Mouse (Mus musculus): ENCODE data around the gene Mcl1. TPM values are rescaled to one million over a fixed set of nuclear protein-coding genes. Genes with fewer than 3 reads are reported as not detected.
"Not testable (repeated sequence)": the region's sequence is repeated elsewhere in the genome, so short reads cannot be mapped to it uniquely, and the experiment has no call there.

Gene Mcl1
- polyA plus RNA-seq, 1 experiment from 2014 or later, result 54.1 TPM

DNA sequence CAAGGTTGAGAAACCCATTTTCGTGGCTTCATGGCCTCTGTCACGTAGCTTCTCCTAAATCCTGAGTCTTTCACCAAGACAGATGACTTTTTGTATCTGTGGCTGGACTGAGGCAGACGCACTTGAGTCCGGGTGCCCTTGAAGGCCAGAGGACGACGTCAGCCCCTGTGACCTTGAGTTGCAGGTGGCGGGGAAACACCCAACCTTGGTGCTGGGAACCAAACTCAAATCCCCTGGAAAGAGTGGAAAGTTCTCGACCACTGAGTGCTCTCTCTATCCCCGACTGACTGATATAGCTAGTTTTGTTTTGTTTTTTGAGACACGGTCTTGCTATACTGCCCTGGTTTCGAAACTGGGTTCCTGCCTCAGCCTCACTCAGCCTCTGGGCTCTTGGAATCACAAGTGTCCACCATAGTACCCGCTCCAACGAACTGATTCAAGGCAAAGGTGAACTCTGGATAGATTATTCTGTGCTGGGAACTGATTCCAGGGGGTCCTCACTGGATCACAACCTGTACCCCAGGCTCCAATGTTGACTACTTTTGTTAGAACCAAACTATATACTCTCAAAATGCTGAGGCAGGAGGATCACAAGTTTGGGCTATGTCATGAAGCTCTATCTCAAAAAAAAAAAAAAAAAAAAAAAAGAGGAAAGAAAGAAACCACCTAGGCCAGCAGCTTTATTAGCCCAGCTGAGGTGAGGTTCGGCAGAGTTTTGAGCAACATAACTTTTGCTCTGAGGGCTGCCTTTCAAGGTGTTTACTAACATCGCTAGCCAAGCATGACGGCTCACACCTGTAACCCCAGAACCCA lies 7.0 kb upstream of the Mcl1 start:
- ATAC-seq (ENCODE audit: insufficient read depth, low FRiP score, low read depth), result no peak
- no peaks in the 10 kb centered on the region for H3K27me3 ChIP-seq (replicated peaks)
- no peaks in the 10 kb centered on the region for H3K36me3 ChIP-seq
- H3K27ac ChIP-seq, result peak overlapping the region; percentile 73; the same call in 1 of the 2 replicates
- WGBS, result 79% methylated on average over 16 of the region's 16 CpGs
- peaks cover 11% of the 10 kb centered on the region for H3K4me1 ChIP-seq
- no peak overlapping the region for H3K9ac ChIP-seq
- H3K4me3 ChIP-seq (replicated peaks), result no peak overlapping the region
- H3K9me3 ChIP-seq, result no peaks in the 10 kb centered on the region
- no peak overlapping the region for H3K4me2 ChIP-seq

DNA sequence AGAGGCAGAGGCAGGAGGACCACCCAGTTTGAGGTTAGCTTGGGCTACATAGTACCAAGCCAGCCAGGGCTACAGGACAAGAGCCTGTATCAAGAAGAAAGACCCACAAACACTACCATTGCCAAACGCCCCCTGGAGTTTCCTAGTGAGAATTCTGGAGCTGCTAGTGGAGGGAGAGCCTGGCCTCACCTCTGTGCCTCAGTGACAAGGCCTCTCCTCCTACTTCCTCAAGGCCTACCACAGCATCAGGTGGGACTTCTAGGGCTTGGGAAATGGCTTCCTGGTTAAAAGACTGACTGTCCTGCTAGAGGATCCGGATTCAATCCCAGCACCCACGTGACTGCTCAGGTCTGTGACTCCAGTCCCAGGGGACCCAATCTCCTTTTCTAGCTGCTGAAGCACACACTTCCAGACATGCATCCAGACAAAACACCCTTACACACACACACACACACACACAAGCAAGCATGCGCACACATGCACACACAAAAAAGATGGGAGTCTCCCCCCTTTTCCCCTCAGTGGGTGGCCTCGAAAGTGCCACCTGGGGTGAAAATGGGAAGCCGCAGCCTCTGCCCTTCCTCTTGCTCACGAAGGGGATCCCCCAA lies 6.3 kb upstream of the Mcl1 start:
- Histone ChIP-seq H3K4me3 (replicated peaks) (no peak overlapping the region), H3K9me3 (no peaks in the 10 kb centered on the region), H3K4me2 (no peak overlapping the region), H3K27me3 (replicated peaks) (no peaks in the 10 kb centered on the region), H3K27ac (no peak overlapping the region; the same call in 1 of the 2 replicates), H3K4me1 (peaks cover 11% of the 10 kb centered on the region), H3K36me3 (no peaks in the 10 kb centered on the region), H3K9ac (no peak overlapping the region)
- no peak for ATAC-seq (ENCODE audit: insufficient read depth, low FRiP score, low read depth)
- 63% methylated on average over 7 of the region's 7 CpGs for WGBS

DNA sequence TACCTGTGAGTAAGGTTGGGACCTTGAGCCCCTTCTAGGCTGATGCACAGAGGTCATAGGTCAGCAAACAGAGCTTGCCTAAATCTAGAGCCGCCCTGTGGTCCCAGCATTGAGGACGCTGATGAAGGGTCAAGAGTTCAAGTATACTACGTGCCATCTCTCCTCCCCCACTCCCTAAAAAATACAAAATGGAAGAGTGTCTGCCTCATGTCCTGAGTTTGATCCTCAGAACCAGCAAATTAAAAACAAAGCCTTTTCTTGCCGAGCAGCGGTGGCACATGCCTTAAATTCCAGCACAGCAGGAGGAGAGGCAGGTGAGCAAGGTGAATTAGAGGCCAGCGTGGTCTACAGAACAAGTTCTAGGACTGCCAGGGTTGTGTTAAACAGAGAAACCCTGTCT lies 5.7 kb upstream of the Mcl1 start:
- no peaks in the 10 kb centered on the region for H3K36me3 ChIP-seq
- ATAC-seq (ENCODE audit: insufficient read depth, low FRiP score, low read depth), result no peak
- H3K27ac ChIP-seq, result no peak overlapping the region
- no peaks in the 10 kb centered on the region for H3K27me3 ChIP-seq (replicated peaks)
- no peak overlapping the region for H3K4me3 ChIP-seq (replicated peaks)
- no peaks in the 10 kb centered on the region for H3K9me3 ChIP-seq
- H3K4me1 ChIP-seq, result peaks cover 11% of the 10 kb centered on the region
- no peak overlapping the region for H3K4me2 ChIP-seq
- 35% methylated on average over 6 of the region's 6 CpGs for WGBS
- H3K9ac ChIP-seq, result no peak overlapping the region

- no peak overlapping the region; the same call in 1 of the 2 replicates for H3K9ac ChIP-seq
- H3K9me3 ChIP-seq, result no peaks in the 10 kb centered on the region
- H3K27ac ChIP-seq, result peak overlapping the region; percentile 61
- H3K36me3 ChIP-seq, result no peaks in the 10 kb centered on the region
- WGBS, result 10% methylated on average over 11 of the region's 11 CpGs
- no peak; the same call in 1 of the 2 replicates for ATAC-seq (ENCODE audit: insufficient read depth, low FRiP score, low read depth)
- peak overlapping the region; percentile 19 for H3K4me2 ChIP-seq
- H3K27me3 ChIP-seq (replicated peaks), result no peaks in the 10 kb centered on the region
- H3K4me1 ChIP-seq, result peaks cover 11% of the 10 kb centered on the region
- no peak overlapping the region for H3K4me3 ChIP-seq (replicated peaks)
Observed at GRCm38 (mm10) chr3:95653473-95654034, 5.0 kb upstream of the Mcl1 start.

- H3K9me3 ChIP-seq; H3K4me2 ChIP-seq; H3K9ac ChIP-seq; H3K4me3 ChIP-seq (replicated peaks); H3K36me3 ChIP-seq; H3K27me3 ChIP-seq (replicated peaks); H3K27ac ChIP-seq; ATAC-seq (ENCODE audit: insufficient read depth, low FRiP score, low read depth): not testable (repeated sequence)
- peaks cover 11% of the 10 kb centered on the region for H3K4me1 ChIP-seq
- WGBS, result 93% methylated on average over 3 of the region's 3 CpGs
Observed at GRCm38 (mm10) chr3:95654371-95654770, 4.2 kb upstream of the Mcl1 start.

DNA sequence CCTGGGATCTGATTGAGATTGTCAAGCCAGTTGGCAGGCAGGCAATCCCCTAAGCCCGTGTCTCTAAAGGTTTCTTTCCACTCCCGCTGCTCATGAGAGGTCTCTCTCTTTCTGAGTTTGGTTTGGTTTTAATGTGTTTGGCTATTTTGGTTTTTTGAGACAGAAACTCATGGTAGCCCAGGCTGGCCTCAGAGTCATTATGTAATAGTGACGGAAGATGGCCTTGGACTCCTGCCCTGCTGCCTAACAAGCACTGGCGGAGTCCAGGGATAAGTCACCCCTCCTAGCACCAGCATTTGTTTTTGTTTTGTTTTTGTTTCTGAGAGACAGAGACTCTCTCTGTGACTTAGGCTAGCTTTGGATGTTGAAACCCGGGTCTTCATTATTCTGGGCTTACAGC lies 3.2 kb upstream of the Mcl1 start:
- no peak overlapping the region for H3K9ac ChIP-seq
- H3K4me2 ChIP-seq, result no peak overlapping the region
- H3K4me1 ChIP-seq, result peaks cover 13% of the 10 kb centered on the region
- no peak for ATAC-seq (ENCODE audit: insufficient read depth, low FRiP score, low read depth)
- no peaks in the 10 kb centered on the region for H3K27me3 ChIP-seq (replicated peaks)
- WGBS, result 85% methylated on average over 5 of the region's 5 CpGs
- no peaks in the 10 kb centered on the region for H3K9me3 ChIP-seq
- H3K36me3 ChIP-seq, result no peaks in the 10 kb centered on the region
- H3K4me3 ChIP-seq (replicated peaks), result no peak overlapping the region
- H3K27ac ChIP-seq, result no peak overlapping the region

- peaks cover 5% of the 10 kb centered on the region; the same call in 1 of the 2 replicates for H3K36me3 ChIP-seq
- no peaks in the 10 kb centered on the region for H3K27me3 ChIP-seq (replicated peaks)
- no peaks in the 10 kb centered on the region for H3K9me3 ChIP-seq
- no peak overlapping the region for H3K27ac ChIP-seq
- WGBS, result 90% methylated on average over 3 of the region's 3 CpGs
- no peak overlapping the region for H3K4me2 ChIP-seq
- peaks cover 20% of the 10 kb centered on the region for H3K4me1 ChIP-seq
- no peak overlapping the region for H3K9ac ChIP-seq
- H3K4me3 ChIP-seq (replicated peaks), result no peak overlapping the region
- no peak for ATAC-seq (ENCODE audit: insufficient read depth, low FRiP score, low read depth)
Observed at GRCm38 (mm10) chr3:95657108-95657507, 1.5 kb upstream of the Mcl1 start.

DNA sequence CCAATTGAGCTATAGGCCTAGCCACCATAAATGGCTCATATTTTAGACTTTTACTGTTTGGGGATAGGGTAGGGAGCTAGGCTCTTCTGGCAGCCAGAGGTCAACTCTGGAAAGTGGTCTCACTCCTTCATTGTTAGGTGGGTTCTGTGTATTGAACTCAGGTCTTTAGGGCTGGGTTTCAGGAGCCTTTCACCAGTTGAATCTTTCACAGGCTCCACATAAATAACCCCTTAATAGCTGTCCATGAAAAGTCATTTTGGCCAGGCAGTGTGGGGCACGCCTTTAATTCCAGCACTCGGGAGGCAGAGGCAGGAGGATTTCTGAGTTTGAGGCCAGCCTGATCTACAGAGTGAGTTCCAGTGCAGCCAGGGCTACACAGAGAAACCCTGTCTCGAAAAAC lies 877 bp upstream of the Mcl1 start:
- H3K27ac ChIP-seq, result no peak overlapping the region; the same call in 1 of the 2 replicates
- WGBS, result 80% methylated on average over 3 of the region's 3 CpGs
- H3K9ac ChIP-seq, result 0 out of 2 replicates have a peak overlapping the region, but pooled peaks have one; percentile 82
- H3K4me2 ChIP-seq, result peak overlapping the region; percentile 54
- no peak for ATAC-seq (ENCODE audit: insufficient read depth, low FRiP score, low read depth)
- no peaks in the 10 kb centered on the region for H3K9me3 ChIP-seq
- H3K36me3 ChIP-seq, result peaks cover 8% of the 10 kb centered on the region; the same call in 1 of the 2 replicates
- peaks cover 23% of the 10 kb centered on the region for H3K4me1 ChIP-seq
- H3K4me3 ChIP-seq (replicated peaks), result peak overlapping the region; percentile 94
- no peaks in the 10 kb centered on the region for H3K27me3 ChIP-seq (replicated peaks)

DNA sequence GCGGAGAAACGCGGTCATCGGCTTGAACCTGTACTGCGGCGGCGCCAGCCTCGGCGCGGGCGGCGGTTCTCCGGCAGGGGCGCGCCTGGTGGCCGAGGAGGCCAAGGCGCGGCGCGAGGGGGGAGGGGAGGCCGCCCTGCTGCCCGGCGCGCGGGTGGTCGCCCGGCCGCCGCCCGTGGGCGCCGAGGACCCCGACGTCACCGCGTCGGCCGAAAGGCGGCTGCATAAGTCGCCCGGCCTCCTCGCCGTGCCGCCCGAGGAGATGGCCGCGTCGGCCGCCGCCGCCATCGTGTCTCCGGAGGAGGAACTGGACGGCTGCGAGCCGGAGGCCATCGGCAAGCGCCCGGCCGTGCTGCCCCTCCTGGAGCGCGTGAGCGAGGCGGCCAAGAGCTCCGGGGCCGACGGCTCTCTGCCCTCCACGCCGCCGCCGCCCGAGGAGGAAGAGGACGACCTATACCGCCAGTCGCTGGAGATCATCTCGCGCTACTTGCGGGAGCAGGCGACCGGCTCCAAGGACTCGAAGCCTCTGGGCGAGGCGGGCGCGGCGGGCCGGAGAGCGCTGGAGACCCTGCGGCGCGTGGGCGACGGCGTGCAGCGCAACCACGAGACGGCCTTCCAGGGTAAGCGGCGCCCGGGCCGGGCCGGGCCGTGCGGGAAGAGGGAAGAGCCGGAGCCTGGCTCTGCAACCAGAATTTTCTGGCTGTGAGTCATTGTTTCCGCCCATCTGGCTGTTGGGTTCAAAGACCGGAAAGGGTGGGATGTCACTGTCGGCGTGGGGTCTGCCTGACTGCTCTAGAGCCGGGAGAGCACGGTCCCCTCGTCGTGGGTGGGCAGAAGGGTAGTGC lies 502 bp downstream of the Mcl1 start:
- H3K36me3 ChIP-seq, result peaks cover 12% of the 10 kb centered on the region; the same call in 1 of the 2 replicates
- H3K27ac ChIP-seq, result peak overlapping the region; percentile 98
- ATAC-seq (ENCODE audit: insufficient read depth, low FRiP score, low read depth), result peak; percentile 37
- H3K4me2 ChIP-seq, result peak overlapping the region; percentile 67
- H3K9me3 ChIP-seq, result no peaks in the 10 kb centered on the region
- peaks cover 21% of the 10 kb centered on the region; the same call in 1 of the 2 replicates for H3K4me1 ChIP-seq
- under 1% methylated on average over 102 of the region's 113 CpGs for WGBS
- H3K9ac ChIP-seq, result peak overlapping the region; percentile 96
- peak overlapping the region; percentile 94 for H3K4me3 ChIP-seq (replicated peaks)
- H3K27me3 ChIP-seq (replicated peaks), result no peaks in the 10 kb centered on the region

DNA sequence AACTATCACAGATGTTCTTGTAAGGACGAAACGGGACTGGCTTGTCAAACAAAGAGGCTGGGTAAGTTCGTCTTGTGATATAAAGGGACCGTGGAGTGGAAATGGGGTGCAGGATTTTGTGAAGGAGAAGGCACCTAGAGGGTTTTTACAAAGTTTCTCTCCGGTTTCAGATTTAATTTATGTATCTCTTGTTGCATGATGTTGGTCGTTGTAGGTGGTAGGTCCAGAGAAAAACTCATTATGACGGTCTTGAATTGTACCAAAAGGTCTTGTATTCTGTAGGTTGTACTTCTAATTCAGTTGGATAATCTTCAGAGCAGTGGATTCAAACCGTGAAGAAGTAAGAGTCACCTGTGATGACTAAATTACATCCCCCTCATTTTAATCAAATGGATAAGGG lies 1.4 kb downstream of the Mcl1 start:
- WGBS, result under 1% methylated on average over 8 of the region's 8 CpGs
- no peaks in the 10 kb centered on the region for H3K27me3 ChIP-seq (replicated peaks)
- ATAC-seq (ENCODE audit: insufficient read depth, low FRiP score, low read depth), result no peak
- H3K4me3 ChIP-seq (replicated peaks), result peak overlapping the region; percentile 94
- peak overlapping the region; percentile 98; the same call in 1 of the 2 replicates for H3K27ac ChIP-seq
- peaks cover 30% of the 10 kb centered on the region; the same call in 1 of the 2 replicates for H3K4me1 ChIP-seq
- H3K36me3 ChIP-seq, result peaks cover 16% of the 10 kb centered on the region; the same call in 1 of the 2 replicates
- peak overlapping the region; percentile 96 for H3K9ac ChIP-seq
- peak overlapping the region; percentile 67 for H3K4me2 ChIP-seq
- no peaks in the 10 kb centered on the region for H3K9me3 ChIP-seq

- no peaks in the 10 kb centered on the region for H3K9me3 ChIP-seq
- H3K27me3 ChIP-seq (replicated peaks), result no peaks in the 10 kb centered on the region
- 19% methylated on average over 2 of the region's 2 CpGs for WGBS
- H3K4me3 ChIP-seq (replicated peaks), result peak overlapping the region; percentile 94
- ATAC-seq (ENCODE audit: insufficient read depth, low FRiP score, low read depth), result no peak
- H3K9ac ChIP-seq, result peak overlapping the region; percentile 96; the same call in 1 of the 2 replicates
- H3K4me2 ChIP-seq, result peak overlapping the region; percentile 67
- H3K27ac ChIP-seq, result peak overlapping the region; percentile 48; the same call in 1 of the 2 replicates
- peaks cover 31% of the 10 kb centered on the region; the same call in 1 of the 2 replicates for H3K4me1 ChIP-seq
- peaks cover 16% of the 10 kb centered on the region; the same call in 1 of the 2 replicates for H3K36me3 ChIP-seq
Observed at GRCm38 (mm10) chr3:95660788-95661478, 2.3 kb downstream of the Mcl1 start.

Measured in stomach, embryonic 15.5 days (tissue).